Mouse (Mus musculus) 3134 (cell line): ENCODE data around the gene Uri1.

Source experiments
- DNase-seq: peaks from one replicate; pipeline ENCODE4 v3.0.0-alpha.2; 2011; ENCODE audit warnings: low spot score; ENCODE audit not compliant: insufficient read length; ENCODE audit errors: extremely low read depth

The Uri1 gene

GRCm38 (mm10) chr7:38023451-38023850 is at the start of gene Uri1:
Gene Uri1 (minus strand): TSS chr7:38023551.
- DNase-seq, result no peak

GRCm38 (mm10) chr7:38071065-38071464 is 47.7 kb upstream of the Uri1 start:
- no peak for DNase-seq

- DNase-seq, result peak; percentile 7
Observed at GRCm38 (mm10) chr7:38070663-38071062, 47.3 kb upstream of the Uri1 start.

GRCm38 (mm10) chr7:38064431-38064830 is 41.1 kb upstream of the Uri1 start:
- no peak for DNase-seq

- DNase-seq, result no peak
Observed at GRCm38 (mm10) chr7:38061060-38061970, 38.0 kb upstream of the Uri1 start.

- DNase-seq, result no peak
Observed at GRCm38 (mm10) chr7:38059636-38060330, 36.4 kb upstream of the Uri1 start.

GRCm38 (mm10) chr7:38059096-38059495 is 35.7 kb upstream of the Uri1 start:
- no peak for DNase-seq

GRCm38 (mm10) chr7:38055996-38056395 is 32.6 kb upstream of the Uri1 start:
- DNase-seq, result no peak

GRCm38 (mm10) chr7:38054246-38054645 is 30.9 kb upstream of the Uri1 start:
- no peak for DNase-seq

GRCm38 (mm10) chr7:38047229-38047628 is 23.9 kb upstream of the Uri1 start:
- no peak for DNase-seq

- DNase-seq, result no peak
Observed at GRCm38 (mm10) chr7:38041244-38041643, 17.9 kb upstream of the Uri1 start.

GRCm38 (mm10) chr7:38037586-38037985 is 14.2 kb upstream of the Uri1 start:
- no peak for DNase-seq

GRCm38 (mm10) chr7:38031183-38031582 is 7.8 kb upstream of the Uri1 start:
- DNase-seq, result no peak

- DNase-seq, result no peak
Observed at GRCm38 (mm10) chr7:38030606-38031005, 7.3 kb upstream of the Uri1 start.

- no peak for DNase-seq
Observed at GRCm38 (mm10) chr7:38029986-38030385, 6.6 kb upstream of the Uri1 start.

GRCm38 (mm10) chr7:38029083-38029482 is 5.7 kb upstream of the Uri1 start:
- no peak for DNase-seq

GRCm38 (mm10) chr7:38027940-38028600 is 4.7 kb upstream of the Uri1 start:
- no peak for DNase-seq

- no peak for DNase-seq
Observed at GRCm38 (mm10) chr7:38024839-38025238, 1.5 kb upstream of the Uri1 start.

GRCm38 (mm10) chr7:38019770-38020169 is 3.6 kb downstream of the Uri1 start:
- DNase-seq, result no peak

GRCm38 (mm10) chr7:38019369-38019749 is 4.0 kb downstream of the Uri1 start:
- DNase-seq, result peak; percentile 81
